Mouse (Mus musculus) stomach, postnatal 0 days (tissue): ENCODE measurements around the gene Mroh8. TPM values are rescaled to one million over a fixed set of nuclear protein-coding genes. Genes with fewer than 3 reads are reported as not detected.

Experiments
- ATAC-seq: fragments of 200-750 bp; cut with Nextera tagmentation; 2 replicates; pipeline ENCODE4 v1.8.0; 2017; ENCODE audit not compliant: low FRiP score, low TSS enrichment
- DNase-seq: peaks from one replicate; pipeline ENCODE4 v3.0.0-alpha.2; 2016; ENCODE audit warnings: low spot score
- H3K27ac ChIP-seq: fragments of 300-500 bp; sonication (generic); replicated peaks from 2 replicates; pipeline ENCODE4 v1.5.1; 2014; ENCODE audit warnings: mild to moderate bottlenecking, control low read depth
- H3K27me3 ChIP-seq: fragments of 300-500 bp; sonication (generic); 2 replicates; pipeline ENCODE4 v1.6.1; 2014; ENCODE audit warnings: low read length; ENCODE audit not compliant: control insufficient read depth, insufficient read depth
- H3K36me3 ChIP-seq: fragments of 300-500 bp; sonication (generic); 2 replicates; pipeline ENCODE4 v1.6.1; 2014; ENCODE audit warnings: low read length, mixed read lengths; ENCODE audit not compliant: control insufficient read depth, insufficient read depth
- H3K4me1 ChIP-seq: fragments of 300-500 bp; sonication (generic); replicated peaks from 2 replicates; pipeline ENCODE4 v1.6.1; 2014; ENCODE audit warnings: antibody characterized with exemption; ENCODE audit not compliant: control insufficient read depth, insufficient read depth
- H3K4me2 ChIP-seq: fragments of 300-500 bp; sonication (generic); replicated peaks from 2 replicates; pipeline ENCODE4 v1.6.1; 2014; ENCODE audit warnings: low read depth, mild to moderate bottlenecking, control low read depth, moderate library complexity
- H3K4me3 ChIP-seq: fragments of 300-500 bp; sonication (generic); 2 replicates; pipeline ENCODE4 v1.5.1; 2014; ENCODE audit warnings: low read depth, low read length, control low read depth
- H3K9ac ChIP-seq: fragments of 300-500 bp; sonication (generic); 2 replicates; pipeline ENCODE4 v1.6.1; 2014; ENCODE audit warnings: mild to moderate bottlenecking, low read length, control low read depth, mixed read lengths
- H3K9me3 ChIP-seq: fragments of 300-500 bp; sonication (generic); 2 replicates; pipeline ENCODE4 v1.6.1; 2016; ENCODE audit warnings: low read length; ENCODE audit not compliant: control insufficient read depth
- CTCF ChIP-seq: IDR thresholded peaks from 2 replicates; pipeline ENCODE4 v1.5.1; 2016; ENCODE audit warnings: antibody characterized with exemption, low read depth, mild to moderate bottlenecking, moderate library complexity
- EP300 ChIP-seq: optimal IDR thresholded peaks from 2 replicates; pipeline ENCODE3; 2016; ENCODE audit warnings: antibody characterized with exemption
- WGBS: fragments of 180-500 bp; shearing (Covaris S2); extraction: QIAGEN DNeasy Blood & Tissue Kit; methylation state at CpG from one replicate; pipeline ENCODE4 v1.1.7; 2014; 5-methylcytosine and 5-hydroxymethylcytosine counted together
- polyA plus RNA-seq: library from polyadenylated mRNA; unstranded; fragments of >200 nt; fragmentation: Nextera tagmentation; extraction: Ambion mirVana; gene quantifications from 2 replicates; pipeline ENCODE4 v1.2.1, GENCODE M21; 2015

The Mroh8 gene
- polyA plus RNA-seq, 1 experiment from 2014 or later: 0.22 TPM

DNA sequence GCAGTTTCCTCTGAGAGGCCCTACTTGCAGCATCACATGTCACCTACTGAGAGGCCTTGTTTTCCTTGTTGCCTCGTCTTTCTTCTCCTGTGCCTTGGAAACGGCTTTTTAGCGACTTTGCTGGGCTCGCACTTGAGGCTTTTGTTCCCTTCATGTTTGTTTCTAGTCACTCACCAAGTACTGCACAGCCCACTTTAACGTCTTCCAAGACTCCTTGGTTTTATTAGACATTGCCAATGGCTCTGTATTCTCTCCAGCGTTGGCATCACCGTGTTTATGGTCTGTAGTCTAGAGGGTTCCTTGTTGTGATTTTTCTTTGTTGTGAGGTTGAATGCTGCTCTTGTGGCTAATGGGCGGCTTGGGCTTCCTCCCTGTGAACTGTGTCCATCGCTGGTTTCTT is 23.7 kb upstream of the Mroh8 start:
- no peaks in the 10 kb centered on the region for H3K27me3 ChIP-seq
- no peaks in the 10 kb centered on the region for H3K4me1 ChIP-seq
- H3K9ac ChIP-seq: no peak overlapping the region
- peaks cover 40% of the 10 kb centered on the region for H3K36me3 ChIP-seq
- ATAC-seq (no peak), DNase-seq (no peak)
- WGBS: 79% methylated on average over 9 of the region's 9 CpGs
- H3K9me3 ChIP-seq: no peaks in the 10 kb centered on the region
- no peak overlapping the region for H3K4me2 ChIP-seq
- no peak for TF ChIP-seq EP300
- no peak for TF ChIP-seq CTCF
- no peak overlapping the region for H3K27ac ChIP-seq
- H3K4me3 ChIP-seq: no peak overlapping the region

DNA sequence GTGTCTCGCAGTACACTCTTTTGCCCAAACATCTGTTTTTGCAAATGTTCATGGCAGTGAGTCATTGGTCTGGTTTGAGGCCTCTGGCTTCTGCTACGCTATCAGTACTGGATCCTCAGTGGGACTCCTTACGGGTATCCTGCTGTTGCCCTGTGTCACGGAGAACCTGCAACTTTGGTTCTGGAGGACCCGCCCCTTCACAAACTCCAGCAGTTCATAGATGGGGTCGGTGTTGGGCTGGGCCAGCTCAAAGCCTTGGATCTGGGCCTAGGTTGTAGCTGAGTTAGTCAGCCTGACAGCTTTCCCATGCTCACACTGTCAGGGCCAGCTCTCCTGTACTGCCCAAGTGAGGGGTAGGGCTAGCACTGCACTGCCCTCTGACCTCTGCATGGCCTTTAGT is 20.7 kb upstream of the Mroh8 start:
- H3K36me3 ChIP-seq: peaks cover 46% of the 10 kb centered on the region
- no peaks in the 10 kb centered on the region for H3K9me3 ChIP-seq
- no peaks in the 10 kb centered on the region for H3K27me3 ChIP-seq
- H3K4me1 ChIP-seq: no peaks in the 10 kb centered on the region
- 80% methylated on average over 6 of the region's 6 CpGs for WGBS
- H3K4me2 ChIP-seq: no peak overlapping the region
- no peak overlapping the region for H3K4me3 ChIP-seq
- ATAC-seq (0 out of 2 replicates have a peak, but pooled peaks have one; percentile 21), DNase-seq (no peak)
- no peak overlapping the region for H3K27ac ChIP-seq
- TF ChIP-seq CTCF: no peak
- TF ChIP-seq EP300: no peak
- H3K9ac ChIP-seq: no peak overlapping the region

DNA sequence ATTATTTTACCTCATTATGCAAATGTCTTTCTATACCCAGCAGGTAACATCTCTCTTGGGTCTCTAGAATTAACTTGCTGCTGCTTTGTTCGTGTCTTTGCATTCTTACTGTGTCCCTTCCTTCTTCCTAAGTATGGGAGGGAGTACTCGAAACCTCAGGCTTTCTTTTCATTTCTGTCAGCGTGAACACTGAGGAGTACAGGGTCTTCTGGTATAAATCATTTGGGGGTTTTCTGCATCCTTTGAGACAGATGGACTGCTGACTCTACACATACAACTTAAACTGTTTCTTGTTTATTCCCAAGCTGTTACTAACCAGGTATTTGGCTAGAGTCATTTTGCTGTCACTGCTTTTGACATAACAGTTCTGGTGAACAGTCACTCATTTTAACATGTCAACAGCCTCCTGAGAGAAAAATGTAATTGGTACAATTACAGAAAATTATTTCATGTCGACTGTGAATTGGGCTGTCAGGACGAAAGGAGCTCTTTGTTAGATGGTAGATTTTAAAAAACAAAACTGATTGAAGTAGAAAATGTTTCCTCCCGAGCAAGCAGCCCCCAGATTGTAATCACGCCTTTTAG is 16.8 kb upstream of the Mroh8 start:
- Histone ChIP-seq H3K27me3 (no peaks in the 10 kb centered on the region), H3K27ac (no peak overlapping the region), H3K36me3 (peaks cover 35% of the 10 kb centered on the region), H3K9ac (no peak overlapping the region), H3K4me1 (no peaks in the 10 kb centered on the region), H3K4me3 (no peak overlapping the region), H3K4me2 (no peak overlapping the region), H3K9me3 (no peaks in the 10 kb centered on the region)
- ATAC-seq: no peak
- no peak for DNase-seq
- WGBS: 73% methylated on average over 7 of the region's 7 CpGs
- TF ChIP-seq CTCF (no peak), EP300 (no peak)

DNA sequence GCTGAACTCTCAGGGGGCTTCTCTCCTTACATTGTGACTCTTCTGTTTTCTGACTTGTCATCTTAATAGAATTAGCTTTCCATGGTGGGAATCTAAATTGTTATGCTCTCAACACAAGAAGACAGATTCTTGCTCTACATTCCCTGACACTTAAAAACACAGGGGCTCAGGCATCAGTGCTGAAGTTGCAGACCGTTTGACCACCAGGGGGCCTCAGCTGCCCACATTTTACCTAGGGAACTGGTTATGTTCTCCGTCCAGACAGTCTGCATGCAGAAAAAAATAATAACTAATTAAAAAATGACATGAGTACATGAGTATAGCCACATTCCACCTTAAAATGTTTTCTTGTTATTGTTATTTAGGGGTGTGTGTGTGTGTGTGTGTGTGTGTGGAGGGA is 12.7 kb upstream of the Mroh8 start:
- no peak overlapping the region for H3K4me3 ChIP-seq
- H3K9me3 ChIP-seq: no peaks in the 10 kb centered on the region
- peak; percentile 47; the same call in 1 of the 2 replicates for ATAC-seq
- H3K27ac ChIP-seq: no peak overlapping the region
- peak; percentile 80 for DNase-seq
- no peaks in the 10 kb centered on the region for H3K27me3 ChIP-seq
- H3K4me2 ChIP-seq: no peak overlapping the region
- 10% methylated on average over 2 of the region's 2 CpGs for WGBS
- H3K9ac ChIP-seq: no peak overlapping the region
- peak; percentile 91 for TF ChIP-seq CTCF
- no peak for TF ChIP-seq EP300
- peaks cover 19% of the 10 kb centered on the region for H3K36me3 ChIP-seq
- H3K4me1 ChIP-seq: no peaks in the 10 kb centered on the region

DNA sequence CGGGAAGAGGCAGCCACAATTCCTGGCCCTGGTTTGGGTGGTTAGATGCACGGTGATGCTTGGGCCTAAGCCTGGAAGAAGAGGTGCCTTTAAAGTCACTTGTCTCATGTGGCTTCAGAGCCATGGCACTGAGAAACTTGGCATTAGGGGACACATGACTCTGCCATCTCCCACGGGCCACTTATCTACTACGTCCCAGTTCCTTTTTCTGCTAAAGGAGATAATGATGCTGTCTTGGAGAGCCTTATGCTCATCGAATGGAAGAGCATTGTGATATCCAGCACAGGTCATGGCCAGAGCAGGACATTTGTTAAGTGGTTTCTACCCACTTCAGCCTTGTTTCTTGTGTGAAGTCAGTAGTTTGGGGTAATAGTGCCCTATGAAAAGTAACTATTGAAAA is 9.6 kb upstream of the Mroh8 start:
- Histone ChIP-seq H3K36me3 (peaks cover 15% of the 10 kb centered on the region), H3K4me2 (no peak overlapping the region), H3K9me3 (no peaks in the 10 kb centered on the region), H3K9ac (no peak overlapping the region), H3K4me3 (no peak overlapping the region), H3K4me1 (no peaks in the 10 kb centered on the region), H3K27ac (no peak overlapping the region), H3K27me3 (no peaks in the 10 kb centered on the region)
- TF ChIP-seq EP300 (no peak), CTCF (no peak)
- ATAC-seq (no peak), DNase-seq (no peak)
- WGBS: 93% methylated on average over 5 of the region's 5 CpGs

DNA sequence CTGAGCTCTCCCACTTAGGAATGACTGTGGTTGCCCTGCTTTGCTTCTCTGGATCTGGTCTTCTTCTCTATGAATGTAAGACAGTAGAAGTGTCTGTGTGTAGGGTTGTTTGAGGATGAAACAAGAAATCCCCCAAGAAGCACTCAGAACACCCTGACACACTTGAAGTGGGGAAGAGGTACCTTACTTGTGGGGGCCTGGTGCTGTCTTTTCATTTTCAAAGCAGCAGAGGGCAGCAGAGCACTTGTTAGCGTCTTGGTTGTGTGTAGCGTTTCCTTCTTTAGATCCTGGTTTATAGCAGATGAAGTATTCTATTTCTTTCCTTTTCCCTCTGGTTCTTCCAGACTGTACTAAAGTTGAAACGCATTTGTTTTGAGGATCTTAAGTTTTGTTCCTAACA is 8.2 kb upstream of the Mroh8 start:
- peaks cover 15% of the 10 kb centered on the region for H3K36me3 ChIP-seq
- WGBS: 11% methylated on average over 3 of the region's 3 CpGs

More for the DNA sequence above, 8.2 kb upstream of the Mroh8 start:
- no peak overlapping the region for H3K4me2 ChIP-seq
- H3K27me3 ChIP-seq: no peaks in the 10 kb centered on the region
- no peaks in the 10 kb centered on the region for H3K9me3 ChIP-seq
- no peak overlapping the region for H3K27ac ChIP-seq
- no peaks in the 10 kb centered on the region for H3K4me1 ChIP-seq
- no peak overlapping the region for H3K4me3 ChIP-seq
- no peak for TF ChIP-seq EP300
- peak; percentile 85 for TF ChIP-seq CTCF
- DNase-seq (peak; percentile 24), ATAC-seq (no peak)
- H3K9ac ChIP-seq: no peak overlapping the region
